Mouse (Mus musculus) c-Kit-positive CD71-negative TER-119-negative erythroid progenitor cells, embryonic 14.5 days (primary cell): Measurements from ENCODE around the gene Tpd52l1.

Experiments
- DNase-seq: peaks from one replicate; pipeline ENCODE4 v3.0.0-alpha.2; 2013; ENCODE audit warnings: low read depth

Tpd52l1 gene

GRCm38 (mm10) chr10:31346401-31346800 lies 99.4 kb downstream of the Tpd52l1 start:
- DNase-seq: no peak

- no peak for DNase-seq
Measured at GRCm38 (mm10) chr10:31336432-31336831, 109.3 kb downstream of the Tpd52l1 start.

- DNase-seq: no peak
Measured at GRCm38 (mm10) chr10:31331225-31331775, 114.5 kb downstream of the Tpd52l1 start.

GRCm38 (mm10) chr10:31330286-31330962 lies 115.3 kb downstream of the Tpd52l1 start:
- DNase-seq: no peak

- no peak for DNase-seq
Measured at GRCm38 (mm10) chr10:31329436-31329835, 116.3 kb downstream of the Tpd52l1 start.

GRCm38 (mm10) chr10:31318491-31318890 lies 127.3 kb downstream of the Tpd52l1 start:
- no peak for DNase-seq

- DNase-seq: peak; percentile 56
Measured at GRCm38 (mm10) chr10:31312865-31313848, 132.6 kb downstream of the Tpd52l1 start, which contains the start of gene Hddc2. Hddc2 (plus strand) TSS chr10:31313383.

- DNase-seq: no peak
Measured at GRCm38 (mm10) chr10:31307024-31307598, 138.6 kb downstream of the Tpd52l1 start.

GRCm38 (mm10) chr10:31303446-31303845 lies 142.3 kb downstream of the Tpd52l1 start:
- DNase-seq: no peak

GRCm38 (mm10) chr10:31300292-31300691 lies 145.5 kb downstream of the Tpd52l1 start:
- no peak for DNase-seq

- peak; percentile 36 for DNase-seq
Measured at GRCm38 (mm10) chr10:31298921-31299574, 146.7 kb downstream of the Tpd52l1 start.

GRCm38 (mm10) chr10:31298263-31298662 lies 147.5 kb downstream of the Tpd52l1 start:
- DNase-seq: no peak

- no peak for DNase-seq
Measured at GRCm38 (mm10) chr10:31297106-31297505, 148.7 kb downstream of the Tpd52l1 start.

- DNase-seq: no peak
Measured at GRCm38 (mm10) chr10:31296458-31296857, 149.3 kb downstream of the Tpd52l1 start.

GRCm38 (mm10) chr10:31295705-31296104 lies 150.1 kb downstream of the Tpd52l1 start:
- no peak for DNase-seq

- no peak for DNase-seq
Measured at GRCm38 (mm10) chr10:31288697-31289390, 156.9 kb downstream of the Tpd52l1 start.

GRCm38 (mm10) chr10:31287787-31288186 lies 158.0 kb downstream of the Tpd52l1 start:
- no peak for DNase-seq
